Mouse (Mus musculus): ENCODE measurements around the gene Hist1h2be. TPM values are rescaled to one million over a fixed set of nuclear protein-coding genes. Genes with fewer than 3 reads are reported as not detected.
"Not testable (repeated sequence)": the region's sequence is repeated elsewhere in the genome, so short reads cannot be mapped to it uniquely, and the experiment has no call there.

The Hist1h2be gene
- polyA plus RNA-seq, 2 experiments from 2014 or later: 1.5 to 1.7 TPM

GRCm38 (mm10) chr13:23591886-23592285 lies 29.0 kb downstream of the Hist1h2be start:
- ATAC-seq: not testable (repeated sequence)

GRCm38 (mm10) chr13:23591206-23591605 lies 29.7 kb downstream of the Hist1h2be start:
- ATAC-seq: no peak

GRCm38 (mm10) chr13:23586940-23587225 lies 34.0 kb downstream of the Hist1h2be start:
- ATAC-seq: no peak

- ATAC-seq: no peak
These were observed 34.6 kb downstream of the Hist1h2be start for GRCm38 (mm10) chr13:23586099-23586939.

- peak; percentile 78 for ATAC-seq
These were observed 35.4 kb downstream of the Hist1h2be start for GRCm38 (mm10) chr13:23585442-23586098.

- ATAC-seq: peak; percentile 37
These were observed 35.9 kb downstream of the Hist1h2be start for GRCm38 (mm10) chr13:23585029-23585441.

- ATAC-seq: no peak
These were observed 36.6 kb downstream of the Hist1h2be start for GRCm38 (mm10) chr13:23584331-23584730.

GRCm38 (mm10) chr13:23583387-23584068 lies 37.4 kb downstream of the Hist1h2be start:
- no peak for ATAC-seq

GRCm38 (mm10) chr13:23582219-23583056 lies 38.5 kb downstream of the Hist1h2be start:
- no peak for ATAC-seq

GRCm38 (mm10) chr13:23581408-23582218 lies 39.3 kb downstream of the Hist1h2be start, which contains the start of gene Hist1h4d:
TSS of gene Hist1h4d (plus strand) at chr13:23581598.
- peak; percentile 62 for ATAC-seq

GRCm38 (mm10) chr13:23577835-23578234 lies 43.1 kb downstream of the Hist1h2be start:
- no peak for ATAC-seq

- ATAC-seq: no peak
These were observed 43.9 kb downstream of the Hist1h2be start for GRCm38 (mm10) chr13:23576906-23577639.

- ATAC-seq: no peak
These were observed 44.5 kb downstream of the Hist1h2be start for GRCm38 (mm10) chr13:23576351-23576881.

- not testable (repeated sequence) for ATAC-seq
These were observed 45.0 kb downstream of the Hist1h2be start for GRCm38 (mm10) chr13:23575864-23576313.

GRCm38 (mm10) chr13:23575271-23575851 lies 45.6 kb downstream of the Hist1h2be start, which contains the start of gene Hist1h3d:
TSS of gene Hist1h3d (plus strand) at chr13:23575763.
- peak; percentile 30 for ATAC-seq

- ATAC-seq: not testable (repeated sequence)
These were observed 46.3 kb downstream of the Hist1h2be start for GRCm38 (mm10) chr13:23574546-23575170.

GRCm38 (mm10) chr13:23573898-23574524 lies 46.9 kb downstream of the Hist1h2be start, which contains the start of the genes Hist1h2bf and Hist1h2ad:
TSS of gene Hist1h2bf (minus strand) at chr13:23574196.
TSS of gene Hist1h2ad (plus strand) at chr13:23574381.
- ATAC-seq: peak; percentile 75

GRCm38 (mm10) chr13:23573034-23573897 lies 47.7 kb downstream of the Hist1h2be start:
- not testable (repeated sequence) for ATAC-seq
